10 mouse cellular contexts compared by ENCODE assay signal in genomic region chr4:118171006-118171405, GRCm38 (mm10). TPM values are rescaled to one million over a fixed set of nuclear protein-coding genes. Genes with fewer than 3 reads are reported as not detected.
DNase-seq lines count a peak whose midpoint lies in the region; ATAC-seq and TF ChIP-seq lines count a peak whose summit lies in the region.
"Had no signal": no experiment of that assay in that cellular context is flagged by ENCODE, and none has a peak within 500 bp of the region (broad histone marks: within the 10 kb centered on the region; RNA-seq: fewer than 3 reads in every experiment).

No protein-coding gene starts in this region.

- no peaks in the 10 kb centered on the region for H3K4me1 ChIP-seq in hindbrain, embryonic 11.5 days (replicated peaks; ENCODE audit: control insufficient read depth, insufficient read depth, low read length)
- no peaks in the 10 kb centered on the region for H3K4me1 ChIP-seq in hindbrain, embryonic 13.5 days (replicated peaks)
- H3K4me1 ChIP-seq in liver, postnatal 0 days (ENCODE audit: insufficient read depth), result no peaks in the 10 kb centered on the region
- H3K4me1 ChIP-seq: forebrain, embryonic 13.5 days; kidney, embryonic 15.5 days had no signal

- no peak overlapping the region for H3K4me2 ChIP-seq in hindbrain, embryonic 11.5 days (replicated peaks; ENCODE audit: low read depth, low read length)
- no peak overlapping the region for H3K4me2 ChIP-seq in hindbrain, embryonic 13.5 days
- H3K4me2 ChIP-seq in liver, postnatal 0 days (ENCODE audit: low read depth, low read length), result no peak overlapping the region
- H3K4me2 ChIP-seq: forebrain, embryonic 13.5 days; kidney, embryonic 15.5 days had no signal

- TF ChIP-seq EP300 in liver, postnatal 0 days (IDR thresholded peaks at IDR 0.05; ENCODE audit: low read depth), result no peak

- intact Hi-C loops in heart, postnatal 10 days (cut with DNase I), result no loop called here

- DNase-seq in hindbrain, embryonic 11.5 days (ENCODE audit: low spot score), result peak; percentile 45
- peak; percentile 51 for DNase-seq in 3T3-L1 (ENCODE audit: low read depth, low spot score)
- peak; percentile 40 for DNase-seq in NIH3T3 (ENCODE audit: low read depth)
- DNase-seq in liver, postnatal 0 days, result peak; percentile 22
- no peak for DNase-seq in right cerebral cortex, postnatal 4 days
- no peak for DNase-seq in cerebellum, postnatal 36 days
- no peak for DNase-seq in heart, postnatal 10 days

- H3K9ac ChIP-seq in hindbrain, embryonic 11.5 days (ENCODE audit: low read depth, low read length), result no peak overlapping the region
- no peak overlapping the region for H3K9ac ChIP-seq in hindbrain, embryonic 13.5 days
- no peak overlapping the region for H3K9ac ChIP-seq in liver, postnatal 0 days (replicated peaks)
- H3K9ac ChIP-seq: forebrain, embryonic 13.5 days; kidney, embryonic 15.5 days had no signal

- peaks cover 53% of the 10 kb centered on the region for H3K36me3 ChIP-seq in hindbrain, embryonic 11.5 days (ENCODE audit: control insufficient read depth, insufficient read depth, low read length)
- peaks cover 100% of the 10 kb centered on the region for H3K36me3 ChIP-seq in hindbrain, embryonic 13.5 days
- H3K36me3 ChIP-seq in liver, postnatal 0 days (replicated peaks; ENCODE audit: insufficient read depth, low read length), result peaks cover 94% of the 10 kb centered on the region

- H3K27ac ChIP-seq in hindbrain, embryonic 11.5 days (ENCODE audit: low read depth, low read length), result no peak overlapping the region
- no peak overlapping the region for H3K27ac ChIP-seq in hindbrain, embryonic 13.5 days
- no peak overlapping the region for H3K27ac ChIP-seq in liver, postnatal 0 days (ENCODE audit: low read depth)
- H3K27ac ChIP-seq: forebrain, embryonic 13.5 days; kidney, embryonic 15.5 days had no signal

- no peaks in the 10 kb centered on the region for H3K9me3 ChIP-seq in hindbrain, embryonic 11.5 days (ENCODE audit: control insufficient read depth, low read length)
- H3K9me3 ChIP-seq in hindbrain, embryonic 13.5 days, result no peaks in the 10 kb centered on the region
- no peaks in the 10 kb centered on the region for H3K9me3 ChIP-seq in liver, postnatal 0 days (ENCODE audit: low read length)
- H3K9me3 ChIP-seq: forebrain, embryonic 13.5 days; kidney, embryonic 15.5 days had no signal

- TF ChIP-seq CTCF in liver, postnatal 0 days (IDR thresholded peaks at IDR 0.05; ENCODE audit: low read depth), result peak; percentile 58

- H3K4me3 ChIP-seq in hindbrain, embryonic 11.5 days (ENCODE audit: low read depth, low read length), result no peak overlapping the region
- no peak overlapping the region for H3K4me3 ChIP-seq in hindbrain, embryonic 13.5 days
- H3K4me3 ChIP-seq in liver, postnatal 0 days (ENCODE audit: low read depth, low read length), result no peak overlapping the region
- H3K4me3 ChIP-seq: forebrain, embryonic 13.5 days; kidney, embryonic 15.5 days had no signal

- 89% methylated on average over 9 of the region's 9 CpGs for WGBS in hindbrain, embryonic 11.5 days
- WGBS in hindbrain, embryonic 13.5 days, result 85% methylated on average over 9 of the region's 9 CpGs
- WGBS in liver, postnatal 0 days (ENCODE audit: insufficient replicate concordance), result 88% methylated on average over 9 of the region's 9 CpGs

- ATAC-seq in hindbrain, embryonic 11.5 days (ENCODE audit: low FRiP score), result no peak
- no peak for ATAC-seq in hindbrain, embryonic 13.5 days (ENCODE audit: low FRiP score)
- no peak for ATAC-seq in liver, postnatal 0 days
- ATAC-seq: forebrain, embryonic 13.5 days had no signal

- no peaks in the 10 kb centered on the region for H3K27me3 ChIP-seq in hindbrain, embryonic 11.5 days (ENCODE audit: control insufficient read depth, insufficient read depth, low read length)
- H3K27me3 ChIP-seq in hindbrain, embryonic 13.5 days, result no peaks in the 10 kb centered on the region
- no peaks in the 10 kb centered on the region for H3K27me3 ChIP-seq in liver, postnatal 0 days (ENCODE audit: insufficient read depth, low read length)
- H3K27me3 ChIP-seq: forebrain, embryonic 13.5 days; kidney, embryonic 15.5 days had no signal

RNA-seq across cellular contexts. Expression of gene Kdm4a, which starts 8.8 kb away (rescaled TPM):
- polyA plus RNA-seq in hindbrain, embryonic 11.5 days (2014; fragmentation: Nextera tagmentation; extraction: Ambion mirVana), result 58.1 and 67.5 TPM in 2 replicates
- 52.0 and 55.1 TPM in 2 replicates for polyA plus RNA-seq in hindbrain, embryonic 13.5 days (2015; fragmentation: Nextera tagmentation; extraction: Ambion mirVana)
- polyA plus RNA-seq in liver, postnatal 0 days (2015; fragmentation: Nextera tagmentation; extraction: Ambion mirVana), result 7.0 and 7.2 TPM in 2 replicates
- 10 to 100 TPM; 38.1 to 39.0 TPM for total RNA-seq in heart, postnatal 10 days (2021)

RNA-seq across cellular contexts. Expression of gene St3gal3, which starts 36.3 kb away (rescaled TPM):
- 5.5 and 6.0 TPM in 2 replicates for polyA plus RNA-seq in hindbrain, embryonic 11.5 days (2014; fragmentation: Nextera tagmentation; extraction: Ambion mirVana)
- 10.5 and 10.8 TPM in 2 replicates for polyA plus RNA-seq in hindbrain, embryonic 13.5 days (2015; fragmentation: Nextera tagmentation; extraction: Ambion mirVana)
- polyA plus RNA-seq in liver, postnatal 0 days (2015; fragmentation: Nextera tagmentation; extraction: Ambion mirVana), result 4.5 and 5.1 TPM in 2 replicates
- 10 to 100 TPM; 31.1 to 31.5 TPM for total RNA-seq in heart, postnatal 10 days (2021)

Comparison
In these comparisons a context has a peak if more than half of its experiments do, and no peak if none do; other contexts are left out.
1. DNase-seq: peak in hindbrain, embryonic 11.5 days (single experiment), 3T3-L1 (single experiment), NIH3T3 (single experiment) and liver, postnatal 0 days (single experiment); none in right cerebral cortex, postnatal 4 days (single experiment), cerebellum, postnatal 36 days (0 of 2) and heart, postnatal 10 days (0 of 2).